Mouse (Mus musculus) heart, embryonic 10.5 days (tissue): ENCODE measurements around the gene Snap91. TPM values are rescaled to one million over a fixed set of nuclear protein-coding genes. Genes with fewer than 3 reads are reported as not detected.

ENCODE experiments used
- DNase-seq: peaks from one replicate; pipeline ENCODE4 v3.0.0-alpha.2; 2017; ENCODE audit warnings: low spot score
- H3K27ac ChIP-seq: fragments of 300-500 bp; sonication (generic); 2 replicates; pipeline ENCODE4 v1.5.1; 2016; ENCODE audit warnings: mild to moderate bottlenecking
- H3K27me3 ChIP-seq: fragments of 300-500 bp; sonication (generic); 2 replicates; pipeline ENCODE4 v1.6.1; 2016; ENCODE audit warnings: mild to moderate bottlenecking; ENCODE audit not compliant: poor library complexity, insufficient read depth, severe bottlenecking
- H3K36me3 ChIP-seq: fragments of 300-500 bp; sonication (generic); 2 replicates; pipeline ENCODE4 v1.6.1; 2016; ENCODE audit warnings: mild to moderate bottlenecking, moderate library complexity
- H3K4me1 ChIP-seq: fragments of 300-500 bp; sonication (generic); 2 replicates; pipeline ENCODE4 v1.6.1; 2016; ENCODE audit warnings: mild to moderate bottlenecking
- H3K4me3 ChIP-seq: fragments of 300-500 bp; sonication (generic); 2 replicates; pipeline ENCODE4 v1.5.1; 2016; ENCODE audit warnings: mild to moderate bottlenecking, moderate library complexity
- H3K9me3 ChIP-seq: fragments of 300-500 bp; sonication (generic); 2 replicates; pipeline ENCODE4 v1.6.1; 2016; ENCODE audit warnings: mild to moderate bottlenecking, moderate library complexity
- WGBS: fragments of 180-500 bp; shearing (Covaris S2); methylation state at CpG from one replicate; pipeline ENCODE4 v1.1.7; 2016; 5-methylcytosine and 5-hydroxymethylcytosine counted together
- polyA plus RNA-seq: library from polyadenylated mRNA; unstranded; fragments of >200 nt; fragmentation: Nextera tagmentation; extraction: Ambion mirVana; gene quantifications from 2 replicates; pipeline ENCODE4 v1.2.1, GENCODE M21; 2016

The Snap91 gene
- polyA plus RNA-seq, 1 experiment from 2014 or later, result 8.7 TPM

GRCm38 (mm10) chr9:86729811-86730210, 150.6 kb downstream of the Snap91 start:
- WGBS, result 84% methylated on average over 3 of the region's 3 CpGs
- Histone ChIP-seq H3K4me3 (no peak overlapping the region), H3K27me3 (no peaks in the 10 kb centered on the region), H3K27ac (no peak overlapping the region), H3K4me1 (no peaks in the 10 kb centered on the region), H3K36me3 (no peaks in the 10 kb centered on the region), H3K9me3 (no peaks in the 10 kb centered on the region)
- DNase-seq, result no peak

DNA sequence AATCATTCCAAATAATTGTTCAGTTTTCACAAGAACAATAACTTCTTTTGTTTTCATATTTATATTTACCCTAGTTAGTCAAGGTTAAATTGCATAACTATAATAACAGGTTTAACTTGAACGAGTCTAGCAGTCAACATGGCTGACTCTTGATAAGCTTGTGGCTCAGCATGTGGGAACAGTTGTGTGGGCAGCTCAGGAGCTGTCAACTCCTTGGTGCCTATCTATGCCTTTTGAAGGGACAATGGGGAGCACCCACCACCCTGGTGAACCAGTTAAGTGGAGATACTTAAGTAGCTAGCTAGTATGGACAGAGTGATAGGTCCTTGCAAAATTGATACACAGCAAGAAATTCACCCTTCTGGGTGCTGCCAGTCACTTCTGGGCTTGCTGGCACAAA, 151.4 kb downstream of the Snap91 start:
- no peaks in the 10 kb centered on the region for H3K36me3 ChIP-seq
- H3K9me3 ChIP-seq, result no peaks in the 10 kb centered on the region
- H3K27me3 ChIP-seq, result no peaks in the 10 kb centered on the region
- H3K4me1 ChIP-seq, result no peaks in the 10 kb centered on the region
- no peak overlapping the region for H3K4me3 ChIP-seq
- 42% methylated on average over 1 of the region's 1 CpGs for WGBS
- no peak overlapping the region for H3K27ac ChIP-seq
- no peak for DNase-seq

- H3K9me3 ChIP-seq, result no peaks in the 10 kb centered on the region
- DNase-seq, result no peak
- no peaks in the 10 kb centered on the region for H3K4me1 ChIP-seq
- no peak overlapping the region for H3K4me3 ChIP-seq
- no peak overlapping the region for H3K27ac ChIP-seq
- 67% methylated on average over 10 of the region's 10 CpGs for WGBS
- H3K27me3 ChIP-seq, result no peaks in the 10 kb centered on the region
- no peaks in the 10 kb centered on the region for H3K36me3 ChIP-seq
Observed at GRCm38 (mm10) chr9:86728214-86728814, 152.1 kb downstream of the Snap91 start.

DNA sequence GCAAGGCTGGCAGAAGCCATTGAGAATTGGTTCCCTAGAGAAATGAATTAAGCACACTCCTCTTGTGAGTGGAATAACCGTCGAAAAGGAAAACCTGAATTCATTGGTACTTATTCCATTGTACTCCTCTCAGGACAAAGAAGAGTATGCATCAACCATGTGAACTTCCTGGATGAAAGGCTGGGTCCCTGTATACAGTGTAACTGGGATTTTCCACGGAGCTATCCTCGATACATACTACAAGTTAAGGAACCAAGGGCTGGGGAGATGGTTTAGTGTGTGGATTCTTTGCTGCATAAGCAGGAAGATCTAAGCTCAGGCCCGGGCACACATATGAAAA, 154.1 kb downstream of the Snap91 start:
- 85% methylated on average over 5 of the region's 5 CpGs for WGBS
- H3K9me3 ChIP-seq, result no peaks in the 10 kb centered on the region
- H3K4me3 ChIP-seq, result no peak overlapping the region
- no peak for DNase-seq
- no peaks in the 10 kb centered on the region for H3K4me1 ChIP-seq
- H3K27ac ChIP-seq, result no peak overlapping the region
- H3K36me3 ChIP-seq, result no peaks in the 10 kb centered on the region
- H3K27me3 ChIP-seq, result no peaks in the 10 kb centered on the region

DNA sequence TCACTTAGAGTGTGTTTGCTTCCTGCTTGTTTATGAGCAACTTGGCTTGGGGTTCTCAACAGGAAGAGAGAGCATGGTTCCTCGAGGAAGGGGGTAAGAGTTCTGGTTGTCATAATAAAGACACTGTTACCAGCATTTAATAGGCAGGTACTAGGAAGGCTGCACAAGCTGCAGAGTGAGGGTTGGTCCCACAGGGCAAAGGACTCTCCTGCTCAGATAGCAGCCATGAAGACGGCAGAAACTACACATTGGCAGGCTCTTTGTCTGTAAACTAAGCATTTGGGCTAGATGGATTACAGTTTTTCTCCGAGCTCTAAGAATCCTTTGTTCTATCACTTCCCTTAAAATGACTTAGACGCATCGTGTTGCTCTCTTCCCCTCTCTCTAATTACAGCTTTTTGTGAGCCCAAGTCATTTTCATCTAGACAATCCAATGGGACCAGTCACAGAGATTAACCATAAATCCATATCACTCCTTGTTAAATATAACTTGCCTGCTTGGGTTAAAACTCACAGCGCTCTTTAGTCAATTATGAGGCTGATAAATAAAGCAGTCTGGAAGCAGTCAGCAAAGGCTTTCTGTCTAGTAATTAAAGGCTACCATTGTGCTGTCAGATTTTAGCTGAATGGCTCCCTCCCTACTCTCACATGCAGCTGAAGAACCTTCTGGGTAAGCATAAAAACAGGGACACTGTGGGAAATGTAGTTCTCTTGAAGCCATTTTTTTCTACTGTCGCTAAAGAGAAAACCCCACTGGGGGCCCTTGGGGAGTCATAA, 154.7 kb downstream of the Snap91 start:
- Histone ChIP-seq H3K27ac (no peak overlapping the region), H3K36me3 (no peaks in the 10 kb centered on the region), H3K9me3 (no peaks in the 10 kb centered on the region), H3K4me1 (no peaks in the 10 kb centered on the region), H3K4me3 (no peak overlapping the region), H3K27me3 (no peaks in the 10 kb centered on the region)
- DNase-seq, result no peak
- 72% methylated on average over 7 of the region's 7 CpGs for WGBS

DNA sequence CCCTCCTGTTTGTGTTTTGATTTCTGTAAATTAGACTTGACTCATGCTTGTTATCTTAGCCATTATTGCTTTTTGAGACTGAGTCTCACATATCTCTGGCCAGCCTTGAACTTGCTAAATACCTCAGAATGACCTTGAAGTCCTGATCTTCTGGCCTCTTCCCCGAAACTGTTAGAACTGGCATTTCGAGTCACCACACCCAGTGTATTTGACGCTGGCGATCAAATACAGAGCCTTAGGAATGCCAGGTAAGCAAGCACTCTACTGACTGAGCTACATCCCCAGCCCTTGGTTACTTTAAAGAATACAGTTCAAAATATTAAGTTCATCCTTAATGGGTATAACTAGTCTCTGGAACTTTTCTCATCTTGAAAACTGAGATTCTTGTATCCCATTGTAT, 155.4 kb downstream of the Snap91 start:
- DNase-seq, result no peak
- Histone ChIP-seq H3K4me3 (no peak overlapping the region), H3K36me3 (no peaks in the 10 kb centered on the region), H3K9me3 (no peaks in the 10 kb centered on the region), H3K27me3 (no peaks in the 10 kb centered on the region), H3K4me1 (no peaks in the 10 kb centered on the region), H3K27ac (no peak overlapping the region)
- 83% methylated on average over 4 of the region's 4 CpGs for WGBS

- Histone ChIP-seq H3K27ac (no peak overlapping the region), H3K27me3 (no peaks in the 10 kb centered on the region)
Observed at GRCm38 (mm10) chr9:86720794-86721193, 159.7 kb downstream of the Snap91 start.

GRCm38 (mm10) chr9:86720227-86720626, 160.2 kb downstream of the Snap91 start:
- H3K27ac ChIP-seq, result no peak overlapping the region
- H3K9me3 ChIP-seq, result no peaks in the 10 kb centered on the region
- H3K27me3 ChIP-seq, result no peaks in the 10 kb centered on the region
- DNase-seq, result no peak
- no peaks in the 10 kb centered on the region for H3K36me3 ChIP-seq
- H3K4me1 ChIP-seq, result peaks cover 6% of the 10 kb centered on the region; the same call in 1 of the 2 replicates
- 89% methylated on average over 5 of the region's 5 CpGs for WGBS
- no peak overlapping the region for H3K4me3 ChIP-seq

More at GRCm38 (mm10) chr9:86720794-86721193, 159.7 kb downstream of the Snap91 start:
- Histone ChIP-seq H3K4me3 (no peak overlapping the region), H3K9me3 (no peaks in the 10 kb centered on the region), H3K36me3 (no peaks in the 10 kb centered on the region), H3K4me1 (peaks cover 6% of the 10 kb centered on the region; the same call in 1 of the 2 replicates)
- WGBS, result 83% methylated on average over 2 of the region's 2 CpGs
- DNase-seq, result no peak

DNA sequence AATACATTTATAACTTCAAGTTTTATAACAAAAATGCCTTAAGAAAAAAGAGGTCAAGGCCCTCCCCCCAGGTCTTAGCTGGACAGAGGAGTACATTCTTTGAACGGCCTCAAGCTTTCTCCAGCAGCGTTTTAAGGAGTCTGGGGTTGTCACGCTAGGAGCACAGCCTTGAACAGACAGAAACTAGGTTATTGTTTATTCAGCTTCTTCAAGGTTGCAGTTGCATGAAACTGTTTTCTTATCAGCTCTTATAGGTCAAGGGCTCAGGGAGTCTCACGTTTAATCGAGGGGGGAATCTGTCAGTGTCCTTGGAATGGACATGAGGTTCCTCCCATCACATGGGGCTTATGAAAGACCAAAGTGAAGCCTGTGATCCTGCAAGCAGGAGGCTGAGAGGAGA, 163.3 kb downstream of the Snap91 start:
- WGBS, result 65% methylated on average over 5 of the region's 5 CpGs
- Histone ChIP-seq H3K36me3 (no peaks in the 10 kb centered on the region), H3K27me3 (no peaks in the 10 kb centered on the region), H3K4me3 (no peak overlapping the region), H3K4me1 (peaks cover 6% of the 10 kb centered on the region; the same call in 1 of the 2 replicates), H3K9me3 (no peaks in the 10 kb centered on the region), H3K27ac (no peak overlapping the region)
- DNase-seq, result no peak

DNA sequence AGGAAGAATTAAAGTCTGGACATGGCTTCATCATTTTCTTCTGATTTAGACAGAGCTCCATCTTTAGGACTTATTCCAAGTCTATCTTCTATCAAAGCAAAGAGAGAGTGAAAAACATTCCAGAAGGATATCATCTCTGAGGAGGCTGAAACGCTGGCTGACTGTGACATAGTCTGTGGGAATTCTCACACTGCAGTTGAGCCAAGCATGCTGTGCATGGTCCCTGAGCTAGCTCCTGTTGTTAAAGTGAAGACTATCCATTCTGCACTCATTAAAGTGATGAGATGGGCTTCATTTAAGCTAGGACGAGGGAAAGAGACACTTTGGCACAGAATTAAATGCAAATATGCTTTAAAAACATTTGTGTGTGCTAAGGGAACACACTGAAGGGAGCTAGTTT, 163.9 kb downstream of the Snap91 start:
- Histone ChIP-seq H3K27ac (no peak overlapping the region), H3K27me3 (no peaks in the 10 kb centered on the region), H3K36me3 (no peaks in the 10 kb centered on the region), H3K9me3 (no peaks in the 10 kb centered on the region), H3K4me3 (no peak overlapping the region), H3K4me1 (peaks cover 6% of the 10 kb centered on the region; the same call in 1 of the 2 replicates)
- WGBS, result 52% methylated on average over 2 of the region's 2 CpGs
- no peak for DNase-seq

Other genes with a start within 250 kb of the Snap91 start
- gene Me1, start 184.7 kb downstream of the Snap91 start, polyA plus RNA-seq, result 26.1 and 39.1 TPM in 2 replicates
- gene Prss35, start 137.0 kb downstream of the Snap91 start, polyA plus RNA-seq, result 8.1 and 9.2 TPM in 2 replicates
- 0.29 and 0.32 TPM in 2 replicates for gene Ripply2, start 134.9 kb upstream of the Snap91 start, polyA plus RNA-seq
- gene Cyb5r4, start 141.4 kb upstream of the Snap91 start, polyA plus RNA-seq, result 54.6 and 59.1 TPM in 2 replicates